Mouse (Mus musculus) CD4-positive, CD25-positive, alpha-beta regulatory T cell, adult 2 months (primary cell): ENCODE data around the gene Clrn2.
"Not testable (repeated sequence)": the region's sequence is repeated elsewhere in the genome, so short reads cannot be mapped to it uniquely, and the experiment has no call there.

Source experiments
- DNase-seq: peaks from one replicate; pipeline ENCODE4 v3.0.0-alpha.2; 2012; ENCODE audit warnings: low read depth, low spot score

The Clrn2 gene

GRCm38 (mm10) chr5:45453451-45453850, at the start of gene Clrn2:
Gene Clrn2 (plus strand): TSS chr5:45453751.
- DNase-seq: no peak

DNA sequence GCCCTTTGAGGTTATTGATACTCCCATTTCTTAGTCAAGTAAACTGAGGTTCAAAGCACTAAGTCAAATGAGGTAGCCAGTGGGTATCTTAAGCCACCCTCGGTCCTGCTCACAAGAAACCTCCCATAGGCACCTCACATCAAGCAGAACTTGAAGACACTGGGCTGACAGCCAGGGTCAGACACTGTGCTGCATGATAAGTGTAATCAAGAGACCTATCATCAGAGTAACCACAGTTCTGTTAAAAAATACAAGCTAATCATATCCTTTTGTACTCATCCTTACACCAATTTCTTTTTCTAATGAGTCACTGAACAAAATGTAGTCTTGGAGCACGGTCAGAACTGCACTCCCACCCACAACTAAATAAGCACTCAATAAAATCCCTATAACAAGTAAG, 47.4 kb upstream of the Clrn2 start:
- no peak for DNase-seq

GRCm38 (mm10) chr5:45416478-45416877, 37.1 kb upstream of the Clrn2 start:
- no peak for DNase-seq

- no peak for DNase-seq
These were observed 35.6 kb upstream of the Clrn2 start for GRCm38 (mm10) chr5:45417859-45418443.

DNA sequence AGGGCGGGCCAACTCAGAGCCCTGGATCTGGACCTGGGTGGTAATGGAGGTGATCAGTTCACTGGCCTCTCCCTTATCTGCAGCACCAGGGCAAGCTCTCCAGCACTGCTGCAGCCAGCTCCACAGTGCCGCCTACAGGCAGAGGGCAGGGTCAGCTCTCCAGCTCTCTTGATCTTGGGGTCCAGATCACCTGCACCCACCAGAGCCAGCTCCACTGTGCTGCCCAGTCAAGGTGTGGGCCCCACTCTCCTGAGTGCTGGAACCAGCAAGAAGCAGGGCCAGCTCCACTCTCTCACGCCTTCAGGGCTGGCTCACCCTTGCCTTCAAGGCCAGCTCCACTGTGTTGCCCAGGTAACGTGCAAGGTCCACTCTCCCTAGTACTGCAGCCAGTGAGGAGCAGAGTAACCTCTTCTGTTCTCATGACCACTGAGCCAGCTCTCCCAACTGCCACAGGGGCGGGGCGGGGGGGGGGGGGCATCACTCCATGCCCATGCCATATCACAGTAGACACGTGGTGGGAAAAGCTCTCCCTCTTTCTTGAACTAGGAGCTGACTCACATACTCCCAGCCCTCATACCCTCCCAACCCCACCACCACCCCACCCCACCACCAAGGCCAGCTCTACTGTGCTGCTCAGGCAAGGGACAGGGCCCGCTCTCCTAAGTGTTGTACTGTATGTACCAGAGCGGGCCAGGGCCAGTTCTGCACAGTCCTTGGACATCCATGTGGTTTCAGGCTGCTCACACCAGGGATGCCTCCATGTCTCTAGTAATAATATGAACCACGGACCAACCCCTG, 33.5 kb upstream of the Clrn2 start:
- peak; percentile 19 for DNase-seq

DNA sequence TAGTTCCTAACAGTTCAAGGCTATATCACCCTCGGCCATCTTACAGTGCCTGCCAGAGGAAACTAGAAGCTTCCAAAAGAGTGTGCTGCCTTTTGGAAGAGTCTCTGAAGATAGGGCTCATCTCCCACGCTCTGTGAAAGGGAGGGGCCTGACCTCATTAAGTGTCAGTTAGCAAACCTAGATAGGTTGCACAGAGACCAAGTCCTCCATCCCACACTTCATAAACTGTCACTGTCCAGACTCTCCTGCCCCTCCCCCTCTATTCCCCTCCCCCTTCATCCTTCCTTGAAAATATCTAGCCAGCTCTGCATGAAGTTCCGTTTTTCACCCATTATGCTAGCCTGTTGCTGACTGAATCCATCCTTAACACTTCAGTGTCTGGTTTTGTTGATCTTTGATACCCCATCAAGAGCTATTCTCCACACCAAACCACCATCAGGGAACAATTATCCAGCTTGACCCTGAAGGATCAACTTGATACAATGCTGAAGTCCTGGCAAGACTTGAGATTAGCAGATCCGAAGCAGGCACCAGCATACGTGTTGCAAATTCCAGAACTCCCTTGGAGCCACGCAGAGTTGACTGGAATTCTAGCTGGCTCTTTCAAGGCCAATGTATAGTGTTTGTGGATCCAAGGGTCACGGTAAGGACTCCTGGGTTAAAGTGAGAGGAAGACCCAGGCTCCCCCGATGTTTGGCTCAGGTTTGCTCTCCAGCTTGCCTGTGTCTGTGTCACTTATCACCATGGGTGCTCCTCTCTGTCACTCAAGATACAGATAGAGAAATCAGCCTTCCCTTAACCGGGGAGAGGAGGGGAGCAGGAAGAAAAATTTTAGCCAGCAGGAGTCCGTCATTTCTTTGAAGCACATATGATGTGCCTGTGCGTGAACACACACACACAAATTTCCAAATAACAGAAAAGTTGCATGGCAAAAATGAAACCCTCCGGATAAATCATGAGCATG, 31.4 kb upstream of the Clrn2 start:
- no peak for DNase-seq

GRCm38 (mm10) chr5:45424021-45424886, 29.3 kb upstream of the Clrn2 start:
- peak; percentile 58 for DNase-seq

DNA sequence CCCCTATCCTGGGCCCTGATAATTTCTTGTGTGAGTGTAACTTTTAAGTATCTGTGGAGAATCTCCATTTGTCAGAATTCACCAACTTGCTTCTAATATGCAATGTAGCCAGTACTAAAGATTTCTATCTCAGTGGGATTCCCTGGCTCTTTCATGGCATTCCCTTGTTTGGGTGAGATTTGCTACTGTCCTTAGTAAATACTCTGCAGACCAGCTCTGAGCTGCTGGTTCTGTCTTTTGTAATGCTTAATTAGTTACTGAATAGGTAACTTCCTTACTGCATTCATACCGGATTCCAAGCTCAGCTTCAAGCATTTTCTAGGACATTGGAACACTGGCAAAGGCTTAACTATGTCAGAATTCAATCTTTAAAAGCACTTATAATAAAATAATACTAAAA, 27.8 kb upstream of the Clrn2 start:
- DNase-seq: not testable (repeated sequence)

DNA sequence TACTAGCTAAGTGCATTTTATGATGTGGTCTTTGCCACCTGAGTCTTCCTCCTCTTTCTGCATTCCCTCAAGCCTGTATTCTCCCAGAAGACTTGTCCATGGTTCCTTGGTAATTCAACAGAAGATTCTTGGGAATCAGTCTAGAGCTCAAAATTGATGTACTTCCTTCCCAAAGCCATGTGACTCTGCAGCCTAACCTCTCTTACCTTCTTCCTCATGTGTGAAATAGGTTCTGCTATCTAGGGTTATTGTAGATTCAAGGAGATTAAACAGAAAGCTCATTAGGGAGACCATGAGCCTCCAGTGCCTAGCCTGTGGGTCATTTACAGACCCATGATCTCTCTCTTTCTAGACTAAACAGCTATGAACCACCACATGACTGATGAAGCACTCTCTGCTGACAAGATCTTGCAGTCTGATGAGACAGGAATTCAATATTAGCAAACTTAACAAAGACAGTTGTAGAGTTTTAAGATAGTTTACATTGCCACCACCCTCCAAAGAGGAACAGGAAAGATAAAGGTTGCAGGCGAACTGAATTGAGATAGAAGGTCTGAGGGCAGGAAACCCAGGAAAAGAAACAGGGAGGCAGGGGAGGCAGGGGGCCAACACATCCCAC, 27.0 kb upstream of the Clrn2 start:
- no peak for DNase-seq

DNA sequence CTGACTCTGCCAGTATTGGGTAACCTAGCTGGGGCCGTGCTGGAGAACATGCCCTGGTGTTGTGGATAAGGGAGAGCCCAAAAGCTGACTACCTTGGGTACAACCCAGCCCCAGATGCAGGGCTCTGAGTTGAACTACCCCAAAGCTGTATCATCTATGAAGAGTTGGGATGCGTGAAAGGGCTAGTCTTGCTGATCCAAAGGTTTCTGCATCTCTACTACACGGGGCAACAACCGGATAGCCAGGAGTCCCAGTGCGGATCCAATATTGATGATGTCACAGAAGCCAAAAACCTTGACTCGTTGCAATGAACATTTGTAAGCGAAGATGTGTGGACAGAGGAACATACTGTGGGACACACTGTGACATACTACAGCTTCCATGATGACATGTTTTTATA, 25.7 kb upstream of the Clrn2 start:
- DNase-seq: no peak

DNA sequence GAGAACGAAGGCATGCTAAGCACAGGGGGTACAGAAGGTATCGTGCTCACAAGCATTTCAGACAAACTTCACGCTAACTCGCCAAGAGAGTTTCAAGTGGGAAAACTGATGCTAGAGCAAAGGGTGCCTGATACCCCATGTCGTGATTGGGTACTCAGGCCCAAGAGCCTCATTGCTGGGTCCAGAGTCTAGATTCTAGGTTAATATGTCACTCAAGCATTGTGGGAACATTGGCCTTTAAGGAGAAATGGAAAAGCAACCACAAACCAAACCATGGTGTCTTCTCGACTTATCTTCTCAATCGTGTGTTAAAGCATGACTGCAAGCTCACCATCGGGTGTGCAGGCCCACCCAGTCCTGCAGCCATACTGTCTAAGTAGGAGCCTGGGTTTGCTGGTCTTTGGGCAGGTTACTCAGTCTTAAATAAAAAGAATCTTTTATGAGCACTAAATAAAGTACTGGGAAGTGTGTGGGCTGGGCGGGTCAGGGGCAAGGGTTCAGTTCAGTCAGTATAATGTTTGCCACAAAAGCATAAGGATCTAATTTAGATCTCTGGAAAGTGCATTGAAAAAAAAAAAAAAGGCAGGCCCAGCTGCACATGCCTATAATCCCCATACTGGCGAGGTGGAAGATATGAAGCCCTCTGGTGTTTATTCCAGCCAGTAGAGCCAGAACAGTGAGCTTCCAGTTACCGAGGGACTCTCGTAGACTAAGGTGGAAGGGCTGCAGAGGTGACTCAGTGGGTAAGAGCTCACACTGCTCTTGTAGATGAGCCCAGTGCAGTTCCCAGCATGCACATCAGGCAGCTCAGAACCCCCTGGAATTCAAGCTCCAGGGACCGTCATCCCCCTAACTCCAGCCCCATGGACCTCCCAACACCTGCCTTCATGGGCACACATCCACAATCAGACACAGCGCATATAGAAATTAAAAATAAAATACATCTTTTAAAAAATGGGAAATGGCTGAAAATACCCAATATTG, 17.3 kb upstream of the Clrn2 start:
- no peak for DNase-seq

DNA sequence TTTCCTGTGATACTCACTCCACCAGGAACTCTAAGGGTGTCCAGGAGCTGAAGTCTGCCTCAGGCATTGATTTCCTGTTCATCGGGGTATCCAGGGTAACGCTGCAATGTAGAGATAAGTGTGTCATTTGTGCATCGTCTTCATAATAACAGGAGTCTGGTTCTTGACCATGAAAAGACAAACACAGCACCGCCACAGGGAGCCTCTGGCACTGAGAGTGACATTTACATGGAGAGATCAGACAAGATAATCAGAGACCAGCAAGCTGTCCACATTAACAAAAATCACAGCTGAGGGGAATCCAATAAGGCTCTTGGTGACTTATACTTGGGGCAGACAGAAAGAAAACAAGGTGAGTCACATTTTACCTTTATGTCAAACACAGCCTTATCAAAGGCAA, 15.7 kb upstream of the Clrn2 start:
- DNase-seq: no peak

DNA sequence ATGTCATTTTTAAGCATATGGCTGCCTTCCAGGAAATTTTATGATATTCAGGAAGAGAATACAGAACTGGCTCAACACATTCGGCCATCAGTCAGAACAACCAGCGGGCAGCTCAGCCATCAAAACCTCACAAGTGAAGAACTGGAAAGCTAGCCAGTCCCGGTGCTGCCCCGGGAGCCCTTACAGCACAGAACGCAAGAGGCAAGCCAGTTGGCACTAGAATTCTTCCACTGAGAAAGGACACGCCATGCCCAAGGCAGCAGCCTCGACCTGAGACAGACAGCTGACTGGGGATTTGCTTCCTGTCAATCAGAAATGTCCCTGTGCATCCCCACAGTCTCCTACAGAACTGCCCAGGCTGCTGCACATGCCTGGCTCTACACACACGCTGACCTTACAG, 15.2 kb upstream of the Clrn2 start:
- DNase-seq: no peak

DNA sequence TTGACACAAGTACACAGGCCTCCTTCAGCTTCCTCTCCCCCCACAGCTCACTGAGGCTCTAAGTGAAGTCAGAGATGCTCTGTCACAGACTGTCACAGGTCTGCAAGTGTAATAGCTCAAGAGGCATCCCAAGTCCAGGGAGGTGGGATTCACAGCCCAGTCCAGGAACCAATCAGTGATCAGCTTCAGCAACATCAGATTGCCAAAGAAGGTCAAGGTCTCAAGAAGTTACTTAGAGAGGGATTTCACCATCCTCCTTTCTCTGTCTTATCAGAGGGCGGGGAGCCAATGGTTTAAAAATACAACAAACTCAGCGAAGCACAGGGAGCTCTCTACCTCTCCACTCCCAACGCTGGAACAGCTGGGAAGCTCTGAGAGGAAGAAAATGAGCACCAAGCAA, 12.4 kb upstream of the Clrn2 start:
- no peak for DNase-seq

GRCm38 (mm10) chr5:45441745-45442144, 11.8 kb upstream of the Clrn2 start:
- DNase-seq: no peak

DNA sequence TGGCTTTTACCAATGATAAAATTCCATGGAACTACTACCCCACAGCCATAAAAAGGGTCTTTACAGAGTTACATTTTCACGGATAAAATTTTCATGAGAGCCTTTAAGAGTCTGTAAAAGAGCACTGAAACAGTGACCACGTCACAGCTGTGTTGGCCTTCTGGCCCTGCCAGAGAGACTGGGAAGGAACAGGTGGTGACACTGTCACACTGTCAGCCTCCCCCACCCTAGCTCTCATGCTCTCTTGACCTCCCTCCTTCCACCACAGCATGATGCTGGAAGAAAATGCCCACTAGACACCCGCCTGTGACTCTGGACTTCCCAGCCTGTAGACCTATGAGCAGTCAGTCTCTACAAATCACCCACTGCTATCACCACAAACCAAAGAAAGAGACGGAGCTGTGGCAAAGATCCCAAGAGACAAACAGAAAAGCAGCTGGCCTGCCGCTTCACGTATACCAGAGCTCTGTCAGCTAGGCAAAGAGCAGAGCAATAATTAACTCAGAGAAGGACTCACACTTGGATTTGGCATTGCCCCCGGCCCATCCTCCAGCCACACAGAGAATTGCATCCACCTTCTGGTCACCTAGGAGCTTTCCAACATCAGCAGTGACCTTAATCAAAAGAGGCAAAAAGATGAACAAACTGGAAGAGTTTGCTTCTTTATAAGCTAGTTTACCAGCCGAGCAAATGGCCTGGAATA, 9.3 kb upstream of the Clrn2 start:
- no peak for DNase-seq

- DNase-seq: peak; percentile 6
These were observed 4.9 kb upstream of the Clrn2 start for GRCm38 (mm10) chr5:45448676-45449075.

- peak; percentile 28 for DNase-seq
These were observed 4.3 kb upstream of the Clrn2 start for GRCm38 (mm10) chr5:45449206-45449605.
